Mouse (Mus musculus) mouse trophoblast stem cell (cell line): ENCODE results near the gene Gm37240.
"Not testable (repeated sequence)": the region's sequence is repeated elsewhere in the genome, so short reads cannot be mapped to it uniquely, and the experiment has no call there.

Experiments
- in situ Hi-C, 2 experiments: fragments of 300-500 bp; cut with MseI, MboI; formaldehyde crosslinking; loops; 2 replicates in 1 of 2; 3 replicates in 1 of 2; pipeline ENCODE4 v1.15.1; 2025

Gene Gm37240

GRCm38 (mm10) chr3:84683788-84684187, 1203.5 kb downstream of the Gm37240 start:
- in situ Hi-C loops: no loop called here

DNA sequence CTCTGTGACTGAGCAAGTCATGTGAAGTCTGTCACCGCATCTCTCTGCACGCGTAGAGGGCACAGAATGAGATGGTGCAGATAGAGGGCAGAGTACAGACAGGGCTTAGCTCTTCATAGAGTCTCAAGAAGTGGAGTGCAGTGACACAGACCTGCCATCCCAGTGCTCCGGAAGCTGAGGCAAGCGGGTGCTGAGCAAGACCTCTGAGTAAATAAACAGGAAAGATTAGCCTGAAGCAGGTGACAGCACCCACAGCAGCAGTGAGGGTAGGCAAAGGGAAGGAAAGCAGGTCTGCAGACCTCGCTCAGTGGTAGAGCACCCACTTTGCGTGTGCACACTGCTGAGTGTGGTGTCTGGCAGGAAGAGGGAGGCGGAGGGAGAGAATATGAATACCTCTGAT, 1205.6 kb downstream of the Gm37240 start:
- in situ Hi-C loops: no loop called here

- in situ Hi-C loops: no loop called here
These were observed 1207.3 kb downstream of the Gm37240 start for GRCm38 (mm10) chr3:84680062-84680461.

- in situ Hi-C loops: no loop called here
These were observed 1207.8 kb downstream of the Gm37240 start for GRCm38 (mm10) chr3:84679542-84679941.

GRCm38 (mm10) chr3:84678891-84679290, 1208.4 kb downstream of the Gm37240 start:
- in situ Hi-C loops: no loop called here

DNA sequence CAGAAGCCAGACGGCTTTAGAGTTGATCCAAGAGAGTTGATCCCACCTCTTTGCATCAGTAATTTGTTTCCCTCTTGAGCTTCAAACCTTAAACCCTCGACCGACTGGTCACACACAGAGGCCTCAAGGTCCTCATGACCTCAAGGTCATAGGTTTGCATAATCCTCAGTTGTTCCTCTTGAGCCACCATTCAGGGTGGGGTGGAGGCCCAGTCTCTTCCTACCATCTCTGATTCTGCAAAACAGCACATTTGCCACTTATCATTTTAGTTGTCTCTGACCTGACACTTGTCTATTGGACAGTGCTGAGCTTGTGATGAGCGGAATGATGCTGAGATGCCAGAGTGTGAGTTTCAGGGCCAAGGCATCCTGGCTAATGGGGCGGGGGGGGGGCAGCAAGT, 1211.6 kb downstream of the Gm37240 start:
- in situ Hi-C loops: no loop called here

DNA sequence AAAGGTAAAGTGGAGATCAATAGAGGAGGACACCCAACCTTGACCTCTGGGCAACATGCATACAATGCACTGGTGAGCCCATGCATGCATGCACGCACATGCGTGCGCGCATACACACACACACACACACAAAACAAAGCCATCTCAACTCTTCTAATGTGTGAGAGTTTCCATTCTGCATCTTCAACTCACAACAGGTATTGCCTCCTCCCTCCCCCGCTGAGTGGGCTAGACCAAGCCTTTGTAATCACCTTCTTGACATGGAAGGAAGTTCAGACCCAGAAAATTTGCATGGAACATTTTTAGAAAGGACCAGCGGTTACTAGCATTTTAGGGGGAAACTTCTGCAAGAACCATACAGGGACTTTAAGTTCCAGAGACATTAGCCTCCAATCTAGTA, 1213.8 kb downstream of the Gm37240 start:
- in situ Hi-C loops: no loop called here

DNA sequence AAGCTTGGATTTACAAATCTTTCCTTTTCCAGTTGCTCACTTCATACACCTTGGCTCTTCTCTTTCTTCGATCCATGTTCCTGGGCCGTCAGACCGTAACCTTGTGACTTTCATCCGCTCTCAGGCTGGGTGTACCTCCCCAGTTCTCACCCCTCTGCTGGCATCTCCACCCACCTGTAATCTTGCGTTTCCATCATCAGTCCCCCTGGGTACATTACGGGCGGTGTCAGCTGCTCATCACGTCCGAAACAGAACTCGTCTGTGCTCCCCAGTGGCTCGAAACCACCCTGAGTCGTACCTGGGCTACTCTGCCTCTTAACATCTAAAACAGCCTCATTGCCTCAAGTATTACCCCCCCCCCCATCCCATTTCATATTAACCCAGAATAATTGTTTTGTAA, 1215.2 kb downstream of the Gm37240 start:
- in situ Hi-C loops: no loop called here

GRCm38 (mm10) chr3:84668957-84669356, 1218.4 kb downstream of the Gm37240 start:
- in situ Hi-C loops: no loop called here

- in situ Hi-C loops: no loop called here
These were observed 1221.9 kb downstream of the Gm37240 start for GRCm38 (mm10) chr3:84665255-84666073.

GRCm38 (mm10) chr3:84664686-84665085, 1222.6 kb downstream of the Gm37240 start:
- in situ Hi-C loops: no loop called here

DNA sequence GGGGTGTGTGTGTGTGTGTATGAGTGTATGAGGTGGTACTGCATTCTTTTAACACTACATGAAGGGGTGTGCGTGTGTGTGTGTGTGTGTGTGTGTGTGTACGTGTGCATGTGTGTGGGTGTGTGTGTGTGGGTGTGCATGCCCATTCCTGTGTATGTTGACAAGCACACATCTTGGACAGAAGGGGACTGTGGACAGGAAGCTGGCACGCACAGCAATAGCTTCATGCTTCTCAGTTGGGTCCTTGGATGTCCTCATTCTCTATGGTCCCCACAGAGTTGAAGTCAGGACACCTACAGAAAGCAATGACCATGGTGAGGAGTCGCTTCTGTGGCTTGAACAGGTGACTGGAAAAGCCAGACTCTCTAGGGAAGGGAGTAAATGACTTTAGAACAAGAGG, 1223.5 kb downstream of the Gm37240 start:
- in situ Hi-C loops: no loop called here

- in situ Hi-C loops: no loop called here
These were observed 1224.2 kb downstream of the Gm37240 start for GRCm38 (mm10) chr3:84663079-84663478.

GRCm38 (mm10) chr3:84660380-84660779, 1226.9 kb downstream of the Gm37240 start:
- in situ Hi-C loops: no loop called here

DNA sequence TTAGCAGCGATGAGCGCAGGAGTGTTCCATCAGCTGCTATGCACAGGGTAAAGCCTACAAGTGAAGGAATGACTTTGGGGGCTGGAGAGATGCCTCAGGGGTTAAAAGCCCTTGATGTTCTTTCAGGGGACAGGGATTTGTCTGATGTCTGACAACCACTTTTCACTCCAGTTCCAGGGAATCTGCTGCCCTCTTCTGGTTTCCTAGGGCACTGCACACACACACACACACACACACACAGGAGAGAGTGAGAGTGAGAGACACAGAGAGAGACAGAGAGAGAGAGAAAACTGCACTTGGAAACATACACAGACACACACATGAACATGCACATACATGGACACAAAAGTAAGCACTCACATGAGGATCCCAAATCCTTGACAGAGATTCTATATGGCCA, 1228.4 kb downstream of the Gm37240 start:
- in situ Hi-C loops: no loop called here

DNA sequence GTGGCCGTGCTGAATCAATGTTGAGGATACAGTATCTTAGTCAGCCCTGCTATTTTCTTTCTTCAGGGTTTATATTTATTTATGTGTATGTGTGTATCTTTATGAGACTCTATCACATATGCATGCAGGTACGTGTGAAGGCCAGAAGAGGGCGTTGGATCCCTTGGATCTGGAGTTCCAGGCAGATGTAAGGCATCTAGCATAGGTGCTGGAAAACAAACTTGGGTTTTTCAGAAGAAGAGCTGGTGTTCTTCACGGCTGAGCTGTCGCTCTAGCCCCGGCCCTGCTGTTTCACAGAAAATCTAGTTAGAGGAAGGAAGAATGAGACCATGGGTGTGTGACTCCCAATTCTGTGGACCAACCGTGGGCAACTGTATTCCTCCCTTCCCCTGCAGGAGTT, 1229.3 kb downstream of the Gm37240 start:
- in situ Hi-C loops: no loop called here

DNA sequence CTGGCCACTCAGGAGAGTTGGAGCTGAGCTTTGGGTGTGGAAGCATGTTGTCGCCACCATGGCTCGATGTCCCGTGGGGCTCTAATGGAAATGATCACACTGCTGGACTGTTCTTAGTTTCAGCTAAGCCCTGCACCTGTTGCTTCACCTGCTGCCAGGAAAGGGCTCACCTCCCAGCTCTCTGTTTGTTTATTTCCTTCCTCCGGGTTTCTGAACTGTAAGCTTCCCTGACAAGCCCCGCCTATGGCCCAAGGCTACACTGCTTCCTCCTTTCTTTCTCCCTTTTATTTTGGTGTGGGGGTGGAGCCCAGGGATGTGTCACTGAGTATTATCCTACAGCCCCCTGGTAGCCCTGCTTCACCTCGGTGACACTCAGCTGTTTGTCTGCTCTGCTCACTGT, 1230.1 kb downstream of the Gm37240 start:
- in situ Hi-C loops: no loop called here

GRCm38 (mm10) chr3:84655785-84656150, 1231.5 kb downstream of the Gm37240 start:
- in situ Hi-C loops: not testable (repeated sequence)

GRCm38 (mm10) chr3:84654900-84655784, 1232.2 kb downstream of the Gm37240 start:
- in situ Hi-C loops: no loop called here

DNA sequence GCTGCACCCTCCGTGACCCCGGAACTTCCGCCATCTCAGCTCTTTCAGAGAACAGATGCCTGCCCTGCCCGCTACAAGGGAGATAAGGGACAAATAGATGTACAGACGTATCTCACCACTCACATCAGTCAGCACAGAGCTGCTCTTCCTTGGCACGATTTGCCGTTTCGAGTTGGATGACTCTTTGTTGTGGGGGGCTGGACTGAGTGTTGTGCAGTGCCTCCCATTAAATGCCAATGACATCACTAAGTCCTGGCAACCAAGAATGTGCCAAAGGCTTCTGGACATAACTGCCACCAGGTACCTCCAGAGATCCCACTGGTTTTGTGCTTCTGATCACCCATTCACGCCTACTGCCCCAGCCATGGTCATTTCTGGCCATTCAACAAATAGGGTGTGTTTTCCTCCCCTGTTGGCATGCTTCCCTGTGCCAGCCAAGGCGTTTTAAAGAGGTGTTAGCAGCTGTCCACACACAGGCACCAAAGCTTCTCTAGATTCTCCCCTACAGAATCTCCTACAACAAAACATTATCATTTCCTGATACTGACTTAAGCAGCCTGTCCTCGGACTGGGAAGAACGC, 1233.0 kb downstream of the Gm37240 start:
- in situ Hi-C loops: no loop called here

GRCm38 (mm10) chr3:84653557-84654245, 1233.6 kb downstream of the Gm37240 start:
- in situ Hi-C loops: no loop called here
